14 mouse cellular contexts compared by ENCODE assay signal in genomic region chr9:55264356-55265302, GRCm38 (mm10).
"Had no signal": no experiment of that assay in that cellular context is flagged by ENCODE, and none has a peak within 500 bp of the region (broad histone marks: within the 10 kb centered on the region; RNA-seq: fewer than 3 reads in every experiment).

No protein-coding gene starts in this region.

- H3K9ac ChIP-seq: kidney, embryonic 15.5 days; limb, embryonic 13.5 days; liver, embryonic 13.5 days; neural tube, embryonic 15.5 days had no signal

- H3K27me3 ChIP-seq: kidney, embryonic 15.5 days; limb, embryonic 13.5 days; liver, embryonic 13.5 days; neural tube, embryonic 15.5 days had no signal

- H3K9me3 ChIP-seq: kidney, embryonic 15.5 days; limb, embryonic 13.5 days; liver, embryonic 13.5 days; midbrain, embryonic 10.5 days; neural tube, embryonic 15.5 days had no signal

- H3K4me2 ChIP-seq: kidney, embryonic 15.5 days; limb, embryonic 13.5 days; liver, embryonic 13.5 days; neural tube, embryonic 15.5 days had no signal

- DNase-seq: kidney, adult 2 months; kidney, postnatal 14 days; left cerebral cortex, postnatal 4 days; liver, embryonic 13.5 days; lung, adult 18-20 months; lung, postnatal 36 days; midbrain, embryonic 14.5 days; spleen, adult 18-20 months; thymus, postnatal 4 days had no signal

- H3K36me3 ChIP-seq: kidney, embryonic 15.5 days; limb, embryonic 13.5 days; liver, embryonic 13.5 days; midbrain, embryonic 10.5 days; neural tube, embryonic 15.5 days had no signal

- H3K4me1 ChIP-seq: kidney, embryonic 15.5 days; limb, embryonic 13.5 days; liver, embryonic 13.5 days; midbrain, embryonic 10.5 days; neural tube, embryonic 15.5 days had no signal

- H3K4me3 ChIP-seq: kidney, embryonic 15.5 days; limb, embryonic 13.5 days; liver, embryonic 13.5 days; midbrain, embryonic 10.5 days; myocyte; neural tube, embryonic 15.5 days had no signal

- H3K27ac ChIP-seq: kidney, embryonic 15.5 days; limb, embryonic 13.5 days; liver, embryonic 13.5 days; midbrain, embryonic 10.5 days; neural tube, embryonic 15.5 days had no signal
